Mouse (Mus musculus): ENCODE results near the gene Pin4.
"Not testable (repeated sequence)": the region's sequence is repeated elsewhere in the genome, so short reads cannot be mapped to it uniquely, and the experiment has no call there.

The Pin4 gene

DNA sequence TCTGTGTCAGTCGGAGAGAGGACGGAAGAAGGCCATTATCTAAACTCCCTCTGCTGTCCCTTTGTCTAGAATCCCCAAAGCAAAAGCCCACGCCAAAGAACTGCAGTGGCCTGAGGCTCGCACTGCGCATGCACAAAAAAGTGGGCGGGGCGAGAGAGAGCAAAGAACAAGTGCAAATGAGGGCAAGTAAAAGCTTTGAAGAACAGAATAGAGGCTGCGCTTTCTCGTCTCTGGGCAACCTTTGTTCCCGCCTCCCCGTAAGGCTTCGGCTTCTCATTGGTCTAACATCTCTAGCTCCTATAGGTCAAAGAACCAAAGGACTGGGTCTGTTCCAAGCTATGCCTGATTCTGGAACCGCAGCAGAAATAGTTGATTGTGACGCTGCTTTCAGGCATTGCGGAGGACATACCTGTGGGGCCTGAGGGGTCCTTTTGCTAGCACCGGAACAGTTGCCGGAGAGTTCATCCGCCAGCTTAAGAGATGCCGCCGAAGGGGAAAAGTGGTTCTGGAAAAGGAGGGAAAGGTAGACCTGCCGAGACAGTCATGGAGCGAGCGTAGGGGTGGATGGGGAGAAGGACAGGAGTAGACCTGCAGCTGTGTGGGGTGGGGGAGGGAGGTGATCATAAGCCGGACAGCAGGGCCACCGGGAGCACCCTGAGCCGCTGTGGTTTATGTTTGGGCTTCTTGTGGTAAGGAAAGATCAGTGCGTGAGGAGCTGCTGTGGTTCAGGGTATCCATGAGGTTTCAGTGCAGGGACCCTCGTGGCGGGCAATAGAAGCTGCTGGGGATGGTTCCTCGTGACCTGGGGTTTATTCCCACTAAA is at the start of gene Pin4:
Pin4 (plus strand) TSS at position 406 of the 823 bp plus-strand sequence.
- DNase-seq (ENCODE audit: low read depth, low spot score): peak; percentile 95

GRCm38 (mm10) chrX:102070591-102071471 is 48.4 kb upstream of the Pin4 start, which contains the start of gene Rtl5:
Gene Rtl5, minus strand, starts transcription at chrX:102071304.
- peak; percentile 84 for DNase-seq (ENCODE audit: low read depth, low spot score)

DNA sequence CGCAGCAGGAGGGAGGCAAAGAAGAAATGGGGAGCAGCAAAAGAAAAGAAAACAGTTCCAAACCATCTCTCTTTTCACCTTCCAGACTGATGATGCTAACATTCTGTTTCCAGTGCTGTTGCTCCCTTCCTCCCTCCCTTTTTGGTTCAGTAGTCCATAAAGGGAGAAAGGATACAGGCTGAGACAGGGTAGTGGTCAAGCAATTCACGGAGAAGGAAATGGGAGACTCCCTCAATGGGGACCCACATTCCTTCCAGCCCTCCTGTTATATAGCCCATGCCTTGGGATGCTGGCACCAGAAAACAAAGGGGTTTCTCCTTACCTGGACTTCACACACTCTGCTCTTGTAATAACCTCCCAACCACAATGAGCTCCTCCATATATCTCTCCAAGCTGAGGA is 47.7 kb upstream of the Pin4 start:
- DNase-seq (ENCODE audit: low read depth, low spot score): no peak

DNA sequence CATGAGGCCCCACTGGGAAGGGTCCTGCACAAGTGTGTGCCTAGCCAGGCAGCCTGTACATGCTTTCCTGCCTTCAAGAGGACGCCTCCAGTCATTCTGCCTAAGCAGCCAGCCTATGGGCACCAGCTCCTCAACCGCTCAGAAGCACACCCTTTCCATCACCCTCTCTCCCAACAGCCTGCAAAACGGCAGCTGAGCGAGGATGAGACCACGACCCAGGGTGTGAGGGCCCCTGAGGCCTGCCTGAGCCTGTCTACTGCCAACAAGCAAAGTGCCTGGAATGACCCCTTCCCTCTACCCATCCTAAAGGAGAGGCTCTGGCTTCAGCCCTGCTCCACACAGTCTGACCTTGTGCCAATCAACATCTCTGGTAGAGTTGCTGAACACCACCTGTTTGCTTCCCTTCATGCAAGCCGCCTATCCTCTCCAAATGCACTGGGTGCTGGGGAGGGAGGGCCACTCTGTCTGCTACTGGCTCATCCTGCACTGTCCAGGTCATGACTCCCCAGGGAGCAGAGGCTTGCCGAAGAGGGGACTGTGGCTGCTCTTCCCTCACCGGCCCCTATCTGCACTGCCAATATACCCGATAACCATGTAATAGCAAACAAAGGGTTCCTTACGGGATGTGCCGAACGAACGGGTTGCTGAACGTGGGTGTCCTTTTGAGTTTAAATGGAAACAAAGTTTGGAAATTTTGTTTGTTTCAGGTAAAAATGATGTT is 45.5 kb upstream of the Pin4 start:
- no peak for DNase-seq (ENCODE audit: low read depth, low spot score)

GRCm38 (mm10) chrX:102074435-102074834 is 44.8 kb upstream of the Pin4 start:
- DNase-seq (ENCODE audit: low read depth, low spot score): no peak

- DNase-seq (ENCODE audit: low read depth, low spot score): no peak
Measured at GRCm38 (mm10) chrX:102075158-102075557, 44.1 kb upstream of the Pin4 start.

DNA sequence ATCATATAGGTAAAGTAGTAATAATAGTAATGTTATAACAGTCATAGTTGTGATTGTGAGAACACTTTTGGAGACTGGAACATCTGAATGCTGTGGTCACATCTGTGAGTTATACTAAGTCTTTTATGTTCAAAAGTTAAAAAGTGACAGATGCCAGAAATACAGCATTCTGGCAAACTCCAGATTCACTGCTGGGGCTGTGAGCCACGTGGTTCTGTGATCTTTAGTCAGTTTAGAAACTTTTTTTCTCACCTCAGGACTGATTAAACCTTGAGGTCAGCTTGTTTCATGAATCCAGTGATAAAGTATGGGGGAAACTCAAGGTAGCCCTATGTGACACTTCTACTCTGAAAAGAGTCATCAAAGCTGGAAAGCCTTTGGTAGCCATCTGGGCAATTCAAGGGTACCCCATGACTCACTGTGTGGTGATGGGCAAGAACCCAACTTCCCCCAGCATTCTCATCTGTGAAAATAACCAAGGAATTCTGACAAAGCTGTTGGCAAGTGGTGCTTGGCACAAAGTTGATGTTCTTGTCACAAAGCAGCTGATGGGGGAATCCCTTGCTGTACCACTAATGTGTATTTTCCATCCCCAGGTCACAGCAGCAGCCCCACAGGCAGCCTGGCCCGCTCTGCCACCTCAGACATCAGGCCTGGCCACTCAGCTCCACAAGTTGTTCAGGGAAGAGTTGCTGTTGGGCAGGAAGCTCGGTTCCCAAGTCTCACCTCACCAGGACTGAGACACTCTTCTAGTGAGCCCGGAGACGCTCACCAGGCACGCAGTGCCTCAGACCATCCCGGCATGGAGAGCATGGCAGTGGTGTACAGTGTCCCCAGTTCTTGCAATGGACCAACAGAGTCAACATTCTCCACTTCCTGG is 42.1 kb upstream of the Pin4 start:
- no peak for DNase-seq (ENCODE audit: low read depth, low spot score)

DNA sequence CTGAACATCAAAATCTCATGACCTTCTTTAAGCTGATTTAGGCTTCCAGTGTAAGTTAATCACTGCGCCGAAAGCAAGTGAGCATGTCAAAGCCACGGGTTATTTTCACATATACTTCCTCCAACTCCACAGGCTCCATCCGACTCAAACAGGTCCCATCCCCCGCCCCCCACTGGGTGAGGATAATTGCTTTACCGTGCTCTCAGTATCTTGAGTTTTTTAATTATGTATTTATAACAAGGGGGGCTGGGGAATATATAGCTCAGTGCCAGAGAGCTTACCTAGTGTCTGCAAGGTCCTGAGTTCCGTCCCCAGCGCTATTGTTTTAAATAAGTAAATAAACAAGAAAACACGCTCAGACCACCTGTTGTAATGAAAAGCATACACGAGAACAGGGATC is 38.2 kb upstream of the Pin4 start:
- DNase-seq (ENCODE audit: low read depth, low spot score): no peak

- DNase-seq (ENCODE audit: low read depth, low spot score): no peak
Measured at GRCm38 (mm10) chrX:102081573-102082279, 37.5 kb upstream of the Pin4 start.

- no peak for DNase-seq (ENCODE audit: low read depth, low spot score)
Measured at GRCm38 (mm10) chrX:102082340-102082739, 36.9 kb upstream of the Pin4 start.

DNA sequence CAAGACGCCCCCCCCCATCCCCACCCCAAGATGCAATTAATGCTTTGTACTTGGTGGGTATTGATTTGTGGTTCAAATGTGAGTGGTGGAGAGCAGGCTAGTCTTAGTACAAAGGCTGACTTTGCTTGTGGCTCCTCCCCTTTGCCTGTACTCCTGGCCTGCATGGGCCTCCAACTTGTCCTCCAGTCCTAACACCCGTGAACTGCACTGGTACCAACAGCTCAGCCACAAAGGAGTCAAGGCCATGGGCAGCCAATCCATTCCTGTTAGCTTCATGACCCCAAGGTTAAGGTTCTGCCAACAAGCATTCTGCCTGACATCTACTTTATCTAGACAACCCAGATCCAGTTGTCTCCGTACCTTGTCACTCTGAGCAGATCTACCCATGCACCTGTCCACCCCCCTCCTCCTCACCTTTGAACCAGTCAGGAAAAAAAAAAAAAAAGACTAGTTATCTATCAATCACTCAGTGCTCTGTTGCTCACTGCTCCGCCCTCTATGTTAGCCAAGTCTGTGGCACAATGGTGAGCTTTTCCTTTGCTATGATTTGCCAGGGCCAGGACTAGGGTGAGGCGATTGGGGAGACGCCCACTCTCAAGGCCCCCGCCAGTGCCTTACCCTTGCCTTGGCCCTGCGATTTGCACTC is 33.3 kb upstream of the Pin4 start:
- no peak for DNase-seq (ENCODE audit: low read depth, low spot score)

- no peak for DNase-seq (ENCODE audit: low read depth, low spot score)
Measured at GRCm38 (mm10) chrX:102090605-102091004, 28.6 kb upstream of the Pin4 start.

- no peak for DNase-seq (ENCODE audit: low read depth, low spot score)
Measured at GRCm38 (mm10) chrX:102094381-102094904, 24.8 kb upstream of the Pin4 start.

DNA sequence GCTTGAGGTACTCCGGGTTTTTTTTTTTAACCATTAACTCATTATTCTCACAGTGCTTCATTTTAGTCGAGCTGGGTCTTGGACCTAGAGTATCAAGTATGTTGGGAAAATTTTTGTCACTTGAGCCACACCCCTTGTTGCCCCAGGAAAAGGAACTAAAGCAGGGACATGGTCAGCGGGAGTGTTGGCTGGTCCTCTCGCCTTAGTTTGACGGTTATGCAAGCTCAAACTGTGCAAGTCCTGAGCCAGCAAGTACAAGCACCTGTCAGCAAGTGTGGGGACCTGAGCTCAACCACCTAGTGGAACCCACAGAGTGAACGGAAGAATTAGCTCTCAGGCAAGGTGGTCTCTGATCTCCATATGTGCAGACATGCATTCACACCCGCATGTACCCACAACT is 17.4 kb upstream of the Pin4 start:
- DNase-seq (ENCODE audit: low read depth, low spot score): no peak

DNA sequence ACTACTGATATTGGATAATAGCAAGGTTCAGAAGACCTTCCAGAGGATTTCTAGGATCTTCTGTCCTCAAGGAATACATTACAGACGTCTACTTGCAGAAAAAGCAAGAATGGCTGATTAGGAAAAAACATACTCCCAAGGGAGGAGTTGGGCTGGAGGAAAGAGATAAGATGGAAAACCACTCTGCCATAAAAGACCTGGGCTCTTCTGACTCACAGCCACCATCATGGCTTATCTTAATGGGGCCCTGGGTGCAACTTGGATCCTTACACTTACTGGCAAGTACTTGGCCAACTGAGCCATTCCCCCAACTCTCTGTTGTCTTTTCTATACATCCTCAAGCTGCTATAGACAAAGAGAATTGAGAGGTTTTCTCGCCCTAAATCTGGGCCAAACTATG is 15.4 kb upstream of the Pin4 start:
- DNase-seq (ENCODE audit: low read depth, low spot score): not testable (repeated sequence)

DNA sequence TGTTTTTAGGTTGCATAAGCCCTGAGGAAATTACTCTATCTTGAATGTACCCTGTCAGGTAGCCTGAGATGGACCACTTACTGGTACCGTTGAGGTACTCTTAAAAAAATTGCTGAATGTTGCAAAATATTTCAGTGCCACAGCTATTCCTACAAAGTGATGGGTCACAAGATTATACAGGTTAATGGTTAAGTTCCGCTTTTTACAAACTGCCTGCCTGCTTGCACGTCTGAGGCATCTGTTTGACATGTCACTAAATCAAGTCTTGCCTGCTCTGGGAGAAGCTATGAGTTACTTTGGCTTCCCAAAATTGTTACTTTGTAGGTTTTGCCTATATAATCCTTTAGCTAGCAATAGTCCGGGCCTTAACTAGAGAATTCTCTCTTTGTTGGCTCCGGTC is 9.9 kb upstream of the Pin4 start:
- not testable (repeated sequence) for DNase-seq (ENCODE audit: low read depth, low spot score)

DNA sequence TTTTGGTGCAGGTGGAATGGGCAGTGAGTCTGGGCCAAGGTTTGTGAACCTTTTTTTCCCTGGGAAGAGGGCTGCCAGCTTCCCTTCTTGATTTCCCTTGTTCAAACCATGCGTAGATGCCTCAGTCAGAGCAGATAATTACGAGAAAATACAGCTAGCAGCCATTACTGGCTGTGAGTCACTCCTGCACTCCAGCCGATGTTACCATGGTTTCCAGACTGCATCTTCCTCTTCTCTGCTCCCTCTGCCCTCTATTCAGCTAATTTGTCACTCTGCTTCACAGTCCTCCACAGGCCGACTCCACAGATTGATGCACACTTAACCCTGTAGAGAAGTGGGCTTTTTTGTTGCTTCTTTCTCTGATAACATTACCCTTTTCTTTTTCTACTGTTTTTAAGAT is 3.6 kb upstream of the Pin4 start:
- no peak for DNase-seq (ENCODE audit: low read depth, low spot score)

DNA sequence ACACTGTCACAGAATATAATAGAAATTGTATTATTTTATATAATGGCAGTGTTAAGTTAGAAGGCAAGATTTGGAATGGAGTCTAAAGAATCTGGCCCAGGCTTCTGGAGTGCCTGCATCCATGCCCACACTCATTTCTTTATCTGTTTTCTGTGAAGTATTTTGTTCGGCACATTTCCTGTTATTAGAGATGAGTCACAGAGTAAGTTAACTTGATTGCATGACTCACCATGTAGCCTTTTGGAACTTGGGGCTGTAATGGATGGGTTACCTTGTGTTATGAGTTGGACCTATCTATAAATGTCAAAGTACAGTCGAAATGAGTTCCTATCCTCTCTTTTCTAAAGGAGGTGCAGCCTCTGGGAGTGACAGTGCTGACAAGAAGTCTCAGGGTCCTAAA is 2.1 kb downstream of the Pin4 start:
- no peak for DNase-seq (ENCODE audit: low read depth, low spot score)

DNA sequence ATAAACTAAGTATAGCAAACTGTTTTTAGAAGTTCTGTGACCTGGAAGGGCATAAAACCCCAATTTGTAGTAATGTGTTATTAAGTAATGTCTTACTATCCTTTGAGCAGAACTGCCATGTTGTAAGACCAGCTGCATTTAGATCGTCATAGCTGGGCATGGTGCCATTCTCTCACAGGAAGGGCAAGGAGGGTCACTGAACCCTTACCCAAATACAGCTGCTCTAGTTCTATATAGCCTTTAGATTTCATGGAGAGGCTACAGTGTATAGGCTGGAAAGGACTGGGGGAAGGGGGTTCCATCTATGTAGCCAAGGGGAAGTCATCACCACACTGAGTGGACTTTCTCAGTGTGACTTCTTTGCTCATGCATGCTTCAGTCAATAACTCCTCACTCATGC is 21.9 kb downstream of the Pin4 start:
- DNase-seq (ENCODE audit: low read depth, low spot score): no peak

Measured in brain, embryonic 18.5 days (tissue).